Mouse (Mus musculus) heart, embryonic 12.5 days (tissue): ENCODE data around the gene Slc24a3. TPM values are rescaled to one million over a fixed set of nuclear protein-coding genes. Genes with fewer than 3 reads are reported as not detected.

ENCODE experiments used
- ATAC-seq: fragments of 200-750 bp; cut with Nextera tagmentation; 2 replicates; pipeline ENCODE4 v1.8.0; 2017; ENCODE audit warnings: moderate TSS enrichment, moderate library complexity; ENCODE audit not compliant: insufficient number of reproducible peaks, low FRiP score
- H3K27ac ChIP-seq: fragments of 300-500 bp; sonication (generic); 2 replicates; pipeline ENCODE4 v1.5.1; 2016; ENCODE audit warnings: mild to moderate bottlenecking, moderate library complexity; ENCODE audit not compliant: poor library complexity, severe bottlenecking
- H3K27me3 ChIP-seq: fragments of 300-500 bp; sonication (generic); replicated peaks from 2 replicates; pipeline ENCODE4 v1.6.1; 2016; ENCODE audit warnings: mild to moderate bottlenecking, moderate library complexity
- H3K36me3 ChIP-seq: fragments of 300-500 bp; sonication (generic); 2 replicates; pipeline ENCODE4 v1.6.1; 2016; ENCODE audit warnings: mild to moderate bottlenecking, moderate library complexity
- H3K4me1 ChIP-seq: fragments of 300-500 bp; sonication (generic); replicated peaks from 2 replicates; pipeline ENCODE4 v1.6.1; 2016; ENCODE audit warnings: mild to moderate bottlenecking
- H3K4me2 ChIP-seq: fragments of 300-500 bp; sonication (generic); 2 replicates; pipeline ENCODE4 v1.6.1; 2016; ENCODE audit warnings: mild to moderate bottlenecking, moderate library complexity
- H3K4me3 ChIP-seq: fragments of 300-500 bp; sonication (generic); 2 replicates; pipeline ENCODE4 v1.5.1; 2016; ENCODE audit warnings: mild to moderate bottlenecking
- H3K9ac ChIP-seq: fragments of 300-500 bp; sonication (generic); 2 replicates; pipeline ENCODE4 v1.6.1; 2016; ENCODE audit warnings: mild to moderate bottlenecking, moderate library complexity
- H3K9me3 ChIP-seq: fragments of 300-500 bp; sonication (generic); replicated peaks from 2 replicates; pipeline ENCODE4 v1.6.1; 2016; ENCODE audit warnings: mild to moderate bottlenecking, moderate library complexity
- WGBS: fragments of 180-500 bp; shearing (Covaris S2); methylation state at CpG from one replicate; pipeline ENCODE4 v1.1.7; 2016; 5-methylcytosine and 5-hydroxymethylcytosine counted together
- polyA plus RNA-seq: library from polyadenylated mRNA; unstranded; fragments of >200 nt; fragmentation: Nextera tagmentation; extraction: Ambion mirVana; gene quantifications from 2 replicates; pipeline ENCODE4 v1.2.1, GENCODE M21; 2016

The Slc24a3 gene
- polyA plus RNA-seq, 1 experiment from 2014 or later, result 2.9 TPM

DNA sequence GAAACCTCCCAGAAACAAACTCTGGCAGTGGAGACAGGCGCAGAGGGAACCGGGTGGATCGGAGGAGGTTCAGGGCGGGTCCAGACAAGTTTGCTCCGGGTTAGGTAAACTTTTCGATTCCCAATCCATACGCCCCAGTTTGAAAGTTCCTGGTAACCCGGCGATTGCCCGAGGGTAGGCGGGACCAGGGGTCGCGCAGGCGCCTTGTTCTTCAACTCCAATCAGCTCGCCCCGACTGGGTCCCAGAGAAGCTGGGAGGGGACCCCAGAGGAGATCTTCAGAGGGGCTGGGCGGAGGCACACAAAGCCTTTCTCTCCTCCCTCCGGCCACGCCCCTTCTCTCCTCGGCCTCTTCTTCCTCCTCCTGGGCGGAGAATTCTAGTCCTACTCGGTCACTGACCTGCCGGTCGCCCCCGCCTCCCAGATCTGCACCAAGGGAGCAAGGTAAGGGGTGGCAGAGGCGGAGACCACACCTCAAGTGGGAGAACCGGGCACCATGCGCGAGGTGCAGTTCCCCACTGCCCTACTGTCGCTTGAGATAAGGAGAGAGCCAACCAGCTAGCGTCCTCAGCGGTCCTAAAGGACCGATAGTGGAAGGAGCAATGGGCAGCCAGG lies 507.7 kb downstream of the Slc24a3 start, which contains the start of gene Rin2:
TSS of gene Rin2 (plus strand) at position 74 of the 614 bp plus-strand sequence.
- WGBS, result 0% methylated on average over 32 of the region's 33 CpGs
- peak; percentile 86 for ATAC-seq
- Histone ChIP-seq H3K27me3 (no peaks in the 10 kb centered on the region), H3K9me3 (0 out of 2 replicates have a peak, but pooled peaks cover 3% of the 10 kb centered on the region), H3K4me3 (peak within 1 kb of the TSS; percentile 68), H3K27ac (peak within 1 kb of the TSS; percentile 48), H3K9ac (peak within 1 kb of the TSS; percentile 75), H3K4me2 (peak within 1 kb of the TSS; percentile 93), H3K36me3 (no peaks in the 10 kb centered on the region), H3K4me1 (peaks cover 17% of the 10 kb centered on the region)

DNA sequence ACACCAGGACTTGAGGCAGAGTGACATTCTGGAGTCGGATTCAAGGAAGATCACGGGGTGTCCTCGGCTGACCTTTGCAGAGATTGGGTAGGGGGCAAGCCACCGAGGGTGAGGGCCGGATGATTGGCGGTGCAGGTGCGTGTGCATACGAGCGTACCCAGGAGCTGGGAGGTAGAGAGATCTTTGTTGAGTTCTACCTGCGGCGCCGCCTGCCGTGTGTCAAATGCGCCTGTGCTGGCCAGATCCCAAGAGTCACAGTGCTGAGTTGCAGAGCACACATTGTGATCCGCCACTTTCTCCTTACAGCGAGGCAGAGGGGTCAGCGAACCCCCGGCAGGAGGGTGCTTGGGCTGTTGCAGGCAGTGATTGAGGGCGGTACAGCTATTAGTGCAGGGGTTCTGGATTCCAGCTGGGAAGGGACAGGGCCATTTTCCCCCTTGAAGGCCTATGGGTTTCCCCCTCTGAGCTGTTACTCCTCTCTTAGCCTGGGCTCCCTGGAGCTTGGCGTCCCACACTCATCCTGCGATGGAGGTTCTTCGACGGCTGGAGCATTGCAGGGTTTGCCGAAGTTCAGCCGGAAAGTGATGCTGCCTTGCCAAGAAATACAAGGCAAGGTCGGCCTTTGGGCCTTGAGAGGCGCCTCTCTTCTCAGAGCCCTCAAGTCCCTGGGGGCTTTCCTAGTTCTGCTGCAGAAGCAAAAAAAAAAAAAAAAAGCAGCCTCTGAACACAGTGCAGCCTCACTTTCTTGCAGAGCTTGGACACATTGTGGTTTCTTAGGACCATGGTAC lies 508.4 kb downstream of the Slc24a3 start:
- 7% methylated on average over 27 of the region's 27 CpGs for WGBS

DNA sequence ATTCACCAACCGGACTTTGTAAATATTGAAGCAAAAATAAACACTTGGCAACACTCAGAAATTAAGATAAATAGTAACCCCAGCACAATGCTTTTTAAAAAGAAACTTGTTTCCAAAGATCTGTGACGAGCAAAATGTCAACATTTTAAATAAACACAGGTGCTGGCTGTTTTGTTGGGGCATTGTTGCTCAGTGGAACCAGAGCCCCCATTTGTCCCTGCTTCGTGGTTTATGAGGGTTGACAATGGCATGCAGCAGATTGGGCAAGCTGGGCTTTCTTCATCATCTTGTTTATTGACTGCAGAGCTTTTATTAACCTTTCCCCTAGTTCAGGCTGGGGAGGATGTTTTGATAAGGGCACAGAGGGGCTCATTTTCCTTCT lies 509.0 kb downstream of the Slc24a3 start:
- Histone ChIP-seq H3K9ac (no peak overlapping the region), H3K9me3 (0 out of 2 replicates have a peak, but pooled peaks cover 3% of the 10 kb centered on the region), H3K36me3 (no peaks in the 10 kb centered on the region), H3K27me3 (no peaks in the 10 kb centered on the region), H3K4me1 (peaks cover 17% of the 10 kb centered on the region), H3K27ac (no peak overlapping the region), H3K4me2 (peak overlapping the region; percentile 93), H3K4me3 (peak overlapping the region; percentile 68; the same call in 1 of the 2 replicates)
- WGBS, result 61% methylated on average over 3 of the region's 3 CpGs
- ATAC-seq, result no peak

More for the DNA sequence above, 508.4 kb downstream of the Slc24a3 start:
- Histone ChIP-seq H3K36me3 (no peaks in the 10 kb centered on the region), H3K27me3 (no peaks in the 10 kb centered on the region), H3K9me3 (0 out of 2 replicates have a peak, but pooled peaks cover 3% of the 10 kb centered on the region), H3K4me2 (peak overlapping the region; percentile 93), H3K27ac (peak overlapping the region; percentile 46), H3K4me3 (peak overlapping the region; percentile 68), H3K4me1 (peaks cover 17% of the 10 kb centered on the region), H3K9ac (peak overlapping the region; percentile 75)
- ATAC-seq, result peak; percentile 41

DNA sequence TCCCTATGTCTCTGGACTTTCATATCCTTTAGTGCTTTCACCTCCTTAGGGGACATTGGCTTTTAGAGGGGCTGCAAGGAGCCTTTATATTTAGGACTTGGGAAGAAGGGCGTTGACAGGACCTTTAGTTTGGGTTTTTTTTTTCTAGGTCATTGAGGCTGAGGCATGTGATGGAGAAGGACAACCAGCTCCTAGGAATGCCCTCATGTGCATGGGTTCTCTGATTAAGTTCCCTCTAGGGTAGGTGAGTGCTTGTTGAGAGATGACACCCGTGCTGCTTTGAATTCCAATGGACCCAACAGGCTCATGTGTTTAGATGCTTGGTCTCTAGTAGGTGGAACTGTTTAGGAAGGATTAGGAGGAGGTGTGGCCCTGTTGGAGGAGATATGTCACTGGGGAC lies 509.4 kb downstream of the Slc24a3 start:
- Histone ChIP-seq H3K27ac (no peak overlapping the region), H3K9ac (no peak overlapping the region), H3K9me3 (0 out of 2 replicates have a peak, but pooled peaks cover 3% of the 10 kb centered on the region), H3K4me3 (no peak overlapping the region), H3K36me3 (no peaks in the 10 kb centered on the region), H3K4me2 (peak overlapping the region; percentile 93), H3K4me1 (peaks cover 17% of the 10 kb centered on the region), H3K27me3 (no peaks in the 10 kb centered on the region)
- ATAC-seq, result no peak
- 76% methylated on average over 2 of the region's 2 CpGs for WGBS

DNA sequence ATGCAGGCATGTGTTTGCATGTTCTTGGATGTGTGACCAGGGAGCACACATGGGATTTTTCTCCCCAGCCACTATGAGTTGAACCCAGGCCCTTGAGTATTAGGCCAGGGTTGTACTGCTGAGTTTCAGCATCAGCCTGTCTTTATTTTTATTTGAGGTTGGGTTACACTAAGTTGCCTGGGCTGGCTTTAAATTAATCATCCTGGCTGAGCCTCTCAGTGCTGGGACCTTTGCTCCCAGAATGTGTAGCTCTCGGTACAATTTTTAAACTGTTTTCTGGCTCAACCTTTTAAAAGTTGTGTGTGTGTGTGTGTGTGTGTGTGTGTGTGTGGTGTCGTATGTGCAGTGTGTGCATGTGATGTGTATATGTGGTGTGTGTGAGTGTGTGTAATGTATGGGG lies 512.6 kb downstream of the Slc24a3 start:
- H3K4me2 ChIP-seq, result no peak overlapping the region
- 80% methylated on average over 2 of the region's 2 CpGs for WGBS
- no peak overlapping the region for H3K4me3 ChIP-seq
- no peaks in the 10 kb centered on the region for H3K36me3 ChIP-seq
- no peak for ATAC-seq
- H3K9me3 ChIP-seq, result 0 out of 2 replicates have a peak, but pooled peaks cover 3% of the 10 kb centered on the region
- no peaks in the 10 kb centered on the region for H3K27me3 ChIP-seq
- H3K27ac ChIP-seq, result no peak overlapping the region
- no peak overlapping the region for H3K9ac ChIP-seq
- H3K4me1 ChIP-seq, result peaks cover 27% of the 10 kb centered on the region

DNA sequence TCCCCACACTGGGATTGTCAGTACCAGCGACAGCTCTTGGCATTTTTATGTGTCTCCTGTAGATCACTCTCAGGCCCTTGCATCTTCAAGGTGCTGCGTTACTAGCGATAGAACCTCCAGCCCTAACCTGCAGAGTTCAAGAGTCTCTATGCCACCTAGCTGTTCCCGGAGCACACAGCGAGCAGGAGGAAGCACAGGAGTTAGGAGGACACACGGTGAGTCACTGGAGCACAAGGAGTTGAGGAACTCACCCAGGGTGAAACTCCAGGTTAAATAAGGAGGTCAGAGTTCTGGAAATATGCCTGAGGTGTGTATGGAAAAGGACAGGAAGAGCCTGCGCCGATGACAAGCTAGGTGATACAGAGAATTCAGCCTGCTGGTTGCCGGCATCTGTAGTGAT lies 513.2 kb downstream of the Slc24a3 start:
- Histone ChIP-seq H3K4me1 (peaks cover 27% of the 10 kb centered on the region), H3K27me3 (no peaks in the 10 kb centered on the region), H3K27ac (no peak overlapping the region), H3K4me2 (no peak overlapping the region), H3K9ac (no peak overlapping the region), H3K4me3 (no peak overlapping the region), H3K36me3 (no peaks in the 10 kb centered on the region), H3K9me3 (0 out of 2 replicates have a peak, but pooled peaks cover 3% of the 10 kb centered on the region)
- ATAC-seq, result no peak
- WGBS, result 74% methylated on average over 9 of the region's 9 CpGs

DNA sequence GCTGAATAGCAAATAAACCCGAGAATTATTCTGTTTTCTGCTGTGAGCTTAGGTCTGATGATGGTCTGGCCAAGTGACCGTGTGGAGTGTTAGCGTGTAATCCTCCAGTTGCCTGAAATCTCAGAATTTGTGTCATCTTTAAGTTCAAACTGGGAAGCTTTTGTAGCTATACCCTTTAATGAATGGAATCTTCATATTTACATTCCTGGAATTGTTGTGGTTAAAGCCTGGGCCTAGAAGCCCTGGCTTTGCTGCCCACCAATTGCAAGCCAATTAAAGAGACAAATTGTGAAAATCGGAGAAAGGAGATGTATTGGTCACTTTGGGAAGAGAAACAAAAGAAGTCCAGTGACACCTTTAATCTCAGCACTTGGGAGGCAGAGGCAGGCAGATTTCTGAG lies 514.1 kb downstream of the Slc24a3 start:
- WGBS, result 74% methylated on average over 4 of the region's 4 CpGs
- Histone ChIP-seq H3K4me1 (peaks cover 22% of the 10 kb centered on the region), H3K9me3 (0 out of 2 replicates have a peak, but pooled peaks cover 3% of the 10 kb centered on the region), H3K4me2 (no peak overlapping the region), H3K36me3 (no peaks in the 10 kb centered on the region), H3K9ac (no peak overlapping the region), H3K27me3 (no peaks in the 10 kb centered on the region), H3K4me3 (no peak overlapping the region), H3K27ac (no peak overlapping the region)
- no peak for ATAC-seq

DNA sequence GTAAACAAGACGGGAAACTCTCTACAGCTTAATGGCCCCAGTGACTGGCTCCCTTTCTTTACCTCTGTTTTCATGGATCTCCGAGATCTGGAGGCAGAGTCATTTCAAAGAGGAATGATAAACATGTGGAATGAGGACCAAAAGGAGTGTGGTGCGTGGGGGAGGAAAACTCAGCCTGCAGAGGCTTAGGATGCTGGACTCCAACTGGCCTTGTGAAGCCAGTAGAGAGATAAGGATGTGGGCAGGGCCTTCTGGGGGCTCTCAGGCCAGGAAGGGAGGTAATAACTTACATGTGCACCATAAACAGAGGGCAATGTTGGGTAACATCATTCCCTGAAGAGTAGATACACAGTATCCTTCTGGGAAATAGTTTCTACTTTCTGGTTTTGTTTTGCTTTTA lies 515.4 kb downstream of the Slc24a3 start:
- WGBS, result 25% methylated on average over 3 of the region's 3 CpGs
- Histone ChIP-seq H3K4me1 (peaks cover 22% of the 10 kb centered on the region), H3K27ac (no peak overlapping the region; the same call in 1 of the 2 replicates), H3K9me3 (no peaks in the 10 kb centered on the region), H3K36me3 (no peaks in the 10 kb centered on the region), H3K4me2 (no peak overlapping the region), H3K27me3 (no peaks in the 10 kb centered on the region), H3K4me3 (no peak overlapping the region), H3K9ac (no peak overlapping the region)
- no peak for ATAC-seq

DNA sequence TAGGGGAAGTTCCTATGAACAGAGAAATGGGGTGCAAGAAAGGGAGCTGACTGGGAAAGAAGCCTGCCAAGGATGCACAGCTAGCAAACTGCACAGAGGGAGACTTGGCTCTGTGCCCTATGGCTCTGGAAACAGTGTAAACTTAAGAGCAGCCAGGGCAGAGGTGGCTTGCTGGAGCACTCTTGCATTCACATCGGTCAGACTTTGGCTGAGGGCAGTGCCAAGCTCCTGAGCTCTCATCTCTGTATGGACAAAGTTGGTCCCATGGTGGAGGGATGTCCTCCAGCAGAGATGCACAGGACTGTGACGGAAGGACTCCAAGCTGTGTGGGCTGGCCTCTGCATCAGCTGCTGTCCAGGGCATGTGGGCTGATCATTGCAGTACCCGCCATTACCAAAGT lies 516.0 kb downstream of the Slc24a3 start:
- H3K36me3 ChIP-seq, result no peaks in the 10 kb centered on the region
- no peak overlapping the region for H3K4me2 ChIP-seq
- H3K27ac ChIP-seq, result peak overlapping the region; percentile 1; the same call in 1 of the 2 replicates
- H3K4me1 ChIP-seq, result peaks cover 22% of the 10 kb centered on the region
- peak; percentile 39; the same call in 1 of the 2 replicates for ATAC-seq
- H3K4me3 ChIP-seq, result no peak overlapping the region
- WGBS, result 62% methylated on average over 3 of the region's 3 CpGs
- no peaks in the 10 kb centered on the region for H3K27me3 ChIP-seq
- no peak overlapping the region for H3K9ac ChIP-seq
- no peaks in the 10 kb centered on the region for H3K9me3 ChIP-seq

DNA sequence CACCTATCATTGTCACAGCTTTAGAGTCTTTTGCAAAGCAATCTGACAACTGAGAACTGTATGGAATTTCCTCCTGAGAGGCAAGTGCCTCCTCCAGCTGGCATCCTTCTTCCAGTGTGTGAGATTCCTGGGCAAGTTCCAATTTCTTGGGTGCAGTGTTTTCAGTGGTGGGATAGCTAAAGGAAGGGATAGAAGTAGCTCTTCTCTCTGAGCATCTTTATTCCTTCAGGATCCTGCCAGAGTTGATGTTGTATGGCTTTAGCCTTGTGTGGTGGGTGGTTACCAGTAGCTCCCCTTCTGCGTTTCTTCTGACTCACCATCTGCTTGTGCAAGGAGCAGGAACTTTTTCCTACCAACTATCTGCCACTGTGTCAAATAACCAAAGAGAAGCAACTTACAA lies 516.6 kb downstream of the Slc24a3 start:
- H3K27ac ChIP-seq, result no peak overlapping the region
- no peaks in the 10 kb centered on the region for H3K9me3 ChIP-seq
- no peak overlapping the region for H3K9ac ChIP-seq
- no peaks in the 10 kb centered on the region for H3K27me3 ChIP-seq
- no peak for ATAC-seq
- 85% methylated on average over 1 of the region's 1 CpGs for WGBS
- H3K4me2 ChIP-seq, result no peak overlapping the region
- no peaks in the 10 kb centered on the region for H3K36me3 ChIP-seq
- peaks cover 22% of the 10 kb centered on the region for H3K4me1 ChIP-seq
- no peak overlapping the region for H3K4me3 ChIP-seq

DNA sequence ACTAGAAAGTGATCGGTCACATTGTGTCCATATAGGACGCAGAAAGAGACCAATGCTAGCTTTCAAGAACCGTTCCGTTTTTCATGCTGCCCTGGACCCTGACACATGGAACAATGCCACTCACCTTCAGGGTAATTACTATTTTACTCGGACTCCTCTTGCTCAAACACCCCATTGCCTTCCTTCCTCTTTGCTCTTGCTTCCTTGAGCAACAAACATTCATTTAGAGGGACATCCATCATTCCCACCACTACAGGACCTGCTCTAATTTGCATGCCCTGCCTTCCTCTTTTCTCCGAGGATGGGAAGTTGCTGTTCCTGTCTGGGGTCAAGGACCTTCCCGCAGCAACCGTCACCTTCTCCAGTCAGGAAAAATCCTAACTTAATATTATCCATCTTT lies 517.3 kb downstream of the Slc24a3 start:
- WGBS, result 70% methylated on average over 8 of the region's 8 CpGs
- ATAC-seq, result no peak

More for the DNA sequence above, 517.3 kb downstream of the Slc24a3 start:
- no peak overlapping the region for H3K9ac ChIP-seq
- no peaks in the 10 kb centered on the region for H3K27me3 ChIP-seq
- H3K4me1 ChIP-seq, result peaks cover 22% of the 10 kb centered on the region
- H3K4me3 ChIP-seq, result no peak overlapping the region
- H3K9me3 ChIP-seq, result no peaks in the 10 kb centered on the region
- H3K27ac ChIP-seq, result no peak overlapping the region
- H3K4me2 ChIP-seq, result no peak overlapping the region
- H3K36me3 ChIP-seq, result no peaks in the 10 kb centered on the region
